ENCODE assay signal across 13 mouse cellular contexts in the genomic region with DNA sequence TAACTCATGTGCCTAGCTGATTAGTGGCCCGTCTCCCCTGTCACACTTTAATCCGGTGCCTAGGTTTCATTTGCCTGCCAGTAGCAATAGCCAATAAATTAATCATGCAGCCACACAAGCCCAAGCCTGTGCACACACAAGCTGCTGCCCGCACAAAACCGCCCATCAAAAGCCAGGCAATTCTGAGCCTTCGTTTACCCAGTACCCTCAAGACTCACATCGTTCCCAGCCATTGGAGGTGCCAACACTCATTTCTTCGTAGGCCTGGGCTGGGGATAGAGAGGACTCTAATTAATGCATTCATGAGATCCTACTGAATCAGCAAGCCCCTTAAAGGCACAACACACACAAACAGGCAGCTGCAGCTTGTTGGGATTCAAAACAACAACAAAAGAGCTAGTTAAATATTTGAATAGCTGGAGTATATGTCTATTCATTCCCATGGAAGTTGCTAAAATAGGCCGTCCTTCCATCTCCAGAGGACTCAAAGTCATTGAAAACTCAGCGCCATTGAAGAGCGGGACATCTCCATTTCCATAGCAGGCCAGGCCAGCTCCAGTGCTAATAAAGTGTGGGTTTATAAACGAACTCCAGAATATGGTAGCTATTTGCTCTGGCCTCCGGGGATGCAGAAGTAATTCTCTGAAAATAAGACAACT.
DNase-seq lines count a peak whose midpoint lies in the region; ATAC-seq lines count a peak whose summit lies in the region.
"Had no signal": no experiment of that assay in that cellular context is flagged by ENCODE, and none has a peak within 500 bp of the region (broad histone marks: within the 10 kb centered on the region; RNA-seq: fewer than 3 reads in every experiment).

No protein-coding gene starts in this region.

- peaks cover 42% of the 10 kb centered on the region for H3K4me1 ChIP-seq in forebrain, embryonic 15.5 days
- H3K4me1 ChIP-seq in midbrain, embryonic 15.5 days = peaks cover 30% of the 10 kb centered on the region

- H3K9me3 ChIP-seq in forebrain, embryonic 15.5 days = no peaks in the 10 kb centered on the region
- no peaks in the 10 kb centered on the region for H3K9me3 ChIP-seq in midbrain, embryonic 15.5 days

- no peak overlapping the region for H3K4me2 ChIP-seq in forebrain, embryonic 15.5 days (replicated peaks)
- H3K4me2 ChIP-seq in midbrain, embryonic 15.5 days = 0 out of 2 replicates have a peak overlapping the region, but pooled peaks have one; percentile 4

- ATAC-seq in forebrain, embryonic 15.5 days (replicated peaks) = peak; percentile 92
- peak; percentile 69 for ATAC-seq in midbrain, embryonic 15.5 days (replicated peaks)
- ATAC-seq: intestine, embryonic 16.5 days had no signal

- H3K36me3 ChIP-seq in forebrain, embryonic 15.5 days = no peaks in the 10 kb centered on the region
- no peaks in the 10 kb centered on the region for H3K36me3 ChIP-seq in midbrain, embryonic 15.5 days (replicated peaks)

- no peak overlapping the region for H3K4me3 ChIP-seq in forebrain, embryonic 15.5 days
- no peak overlapping the region for H3K4me3 ChIP-seq in midbrain, embryonic 15.5 days

- H3K27me3 ChIP-seq in forebrain, embryonic 15.5 days = no peaks in the 10 kb centered on the region
- no peaks in the 10 kb centered on the region for H3K27me3 ChIP-seq in midbrain, embryonic 15.5 days (replicated peaks)

- H3K27ac ChIP-seq in forebrain, embryonic 15.5 days (replicated peaks) = peak overlapping the region; percentile 74
- H3K27ac ChIP-seq in midbrain, embryonic 15.5 days = peak overlapping the region; percentile 80

- WGBS in forebrain, embryonic 15.5 days = 10% methylated on average over 12 of the region's 12 CpGs
- WGBS in midbrain, embryonic 15.5 days = 29% methylated on average over 12 of the region's 12 CpGs

- DNase-seq in left cerebral cortex, postnatal 4 days = peak; percentile 40
- no peak for DNase-seq in left cerebral cortex, postnatal 36 days (ENCODE audit: low spot score in 2 of 2)
- peak; percentile 26 for DNase-seq in fat pad, adult 2 months (ENCODE audit: extremely low read depth, low read depth, low spot score)
- DNase-seq in gastrocnemius, postnatal 4 days (ENCODE audit: low spot score in 2 of 2) = no peak
- no peak for DNase-seq in heart, adult 9 months (ENCODE audit: low spot score in 2 of 2)
- DNase-seq in thymus, postnatal 36 days = no peak
- DNase-seq: adrenal gland, postnatal 36 days; cerebellum, postnatal 25 days; gastrocnemius, postnatal 14 days; lung, postnatal 4 days had no signal

- intact Hi-C loops in left cerebral cortex, postnatal 4 days (cut with DNase I) = no loop called here
- intact Hi-C loops in left cerebral cortex, postnatal 36 days (cut with DNase I) = no loop called here

- H3K9ac ChIP-seq in forebrain, embryonic 15.5 days (replicated peaks) = no peak overlapping the region
- H3K9ac ChIP-seq in midbrain, embryonic 15.5 days = no peak overlapping the region

Comparison
In these comparisons a context has a peak if more than half of its experiments do, and no peak if none do; other contexts are left out.
1. DNase-seq: peak in left cerebral cortex, postnatal 4 days (single experiment) and fat pad, adult 2 months (single experiment); none in left cerebral cortex, postnatal 36 days (0 of 2), gastrocnemius, postnatal 4 days (0 of 2), heart, adult 9 months (0 of 2) and thymus, postnatal 36 days (0 of 2).